Mouse (Mus musculus) myocyte (in vitro differentiated cells): Measurements from ENCODE around the gene Pam.

Experiments used
- E2F4 ChIP-seq: IDR thresholded peaks from one replicate; pipeline ENCODE4 v1.6.1; 2011; ENCODE audit warnings: mild to moderate bottlenecking, control low read depth, moderate library complexity; ENCODE audit not compliant: insufficient read depth
- MAX ChIP-seq: IDR thresholded peaks from one replicate; pipeline ENCODE4 v1.6.1; 2011; ENCODE audit warnings: low read depth, mild to moderate bottlenecking, control low read depth
- POLR2A ChIP-seq: IDR thresholded peaks from one replicate; pipeline ENCODE4 v1.6.1; 2011; ENCODE audit warnings: low read depth, mild to moderate bottlenecking, control low read depth, moderate library complexity; ENCODE audit not compliant: insufficient read length
- POLR2AphosphoS2 ChIP-seq: IDR thresholded peaks from one replicate; pipeline ENCODE4 v1.6.1; 2011; ENCODE audit warnings: low read depth, control low read depth; ENCODE audit not compliant: insufficient read length
- SRF ChIP-seq: IDR thresholded peaks from one replicate; pipeline ENCODE4 v1.6.1; 2011; ENCODE audit warnings: low read depth; ENCODE audit not compliant: control insufficient read depth, insufficient read length
- TCF12 ChIP-seq: IDR thresholded peaks from one replicate; pipeline ENCODE4 v1.6.1; 2011; ENCODE audit warnings: mild to moderate bottlenecking, control low read depth; ENCODE audit not compliant: poor library complexity, insufficient read depth, severe bottlenecking
- USF1 ChIP-seq: IDR thresholded peaks from one replicate; pipeline ENCODE4 v1.6.1; 2011; ENCODE audit warnings: low read depth, mild to moderate bottlenecking, control low read depth, moderate library complexity

DNA sequence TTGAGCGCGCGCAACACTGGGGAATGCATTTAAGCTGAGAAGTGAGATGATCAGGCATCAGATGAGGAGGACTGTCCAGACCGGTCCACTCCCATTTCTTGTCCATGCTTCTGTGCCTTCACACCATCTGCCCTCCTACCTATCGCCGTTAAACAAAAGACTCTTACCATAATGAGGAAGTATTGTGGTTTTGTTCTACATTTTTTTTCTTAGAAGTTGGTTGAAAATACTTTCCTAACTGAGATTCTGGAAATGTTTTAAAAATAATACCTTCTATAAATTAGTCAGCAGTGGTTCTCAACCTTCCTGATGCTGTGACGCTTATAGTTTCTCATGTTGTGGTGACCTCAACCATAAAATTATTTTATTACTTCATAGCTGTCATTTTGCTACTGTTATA, 313.8 kb downstream of the Pam start:
- TF ChIP-seq POLR2AphosphoS2 (no peak), POLR2A (no peak), USF1 (no peak), MAX (no peak), TCF12 (no peak), E2F4 (no peak), SRF (no peak)
